In genomic region chr8:127690792-127691191, GRCm38 (mm10) we compare ENCODE assay signal across 26 mouse cellular contexts.
"Had no signal": no experiment of that assay in that cellular context is flagged by ENCODE, and none has a peak within 500 bp of the region (broad histone marks: within the 10 kb centered on the region; RNA-seq: fewer than 3 reads in every experiment).

No protein-coding gene starts in this region.

- H3K4me1 ChIP-seq: hindbrain, embryonic 10.5 days; hindbrain, embryonic 12.5 days; intestine, embryonic 15.5 days; limb, embryonic 13.5 days; limb, embryonic 15.5 days; liver, embryonic 12.5 days had no signal

- H3K36me3 ChIP-seq: heart, embryonic 10.5 days; heart, embryonic 12.5 days; hindbrain, embryonic 10.5 days; hindbrain, embryonic 12.5 days; intestine, embryonic 15.5 days; limb, embryonic 13.5 days; limb, embryonic 15.5 days; liver, embryonic 12.5 days had no signal

- H3K27ac ChIP-seq: heart, embryonic 10.5 days; hindbrain, embryonic 10.5 days; hindbrain, embryonic 12.5 days; hindbrain, embryonic 14.5 days; intestine, embryonic 15.5 days; layer of hippocampus, adult 2 months; left cerebral cortex, adult 2 months; limb, embryonic 13.5 days; limb, embryonic 15.5 days; liver, embryonic 12.5 days; liver, embryonic 14.5 days had no signal

- DNase-seq: gastrocnemius, postnatal 25 days; heart, adult 18-20 months; heart, postnatal 10 days; heart, postnatal 4 days; kidney, adult 18-20 months; kidney, adult 8-10 months; kidney, postnatal 10 days; kidney, postnatal 25 days; kidney, postnatal 4 days; left cerebral cortex, postnatal 4 days; lung, adult 18-20 months had no signal

- H3K4me3 ChIP-seq: heart, embryonic 10.5 days; heart, embryonic 12.5 days; hindbrain, embryonic 10.5 days; hindbrain, embryonic 12.5 days; intestine, embryonic 15.5 days; layer of hippocampus, adult 2 months; left cerebral cortex, adult 2 months; limb, embryonic 13.5 days; limb, embryonic 15.5 days; liver, embryonic 12.5 days had no signal

- H3K4me2 ChIP-seq: heart, embryonic 12.5 days; hindbrain, embryonic 12.5 days; hindbrain, embryonic 14.5 days; intestine, embryonic 15.5 days; limb, embryonic 13.5 days; limb, embryonic 15.5 days; liver, embryonic 12.5 days had no signal

- ATAC-seq: hindbrain, embryonic 16.5 days; inflammation-experienced regulatory T-cells, adult 6 months; intestine, embryonic 15.5 days; intestine, postnatal 0 days; liver, embryonic 12.5 days had no signal

- H3K9me3 ChIP-seq: heart, embryonic 10.5 days; heart, embryonic 12.5 days; hindbrain, embryonic 10.5 days; hindbrain, embryonic 12.5 days; intestine, embryonic 15.5 days; limb, embryonic 13.5 days; limb, embryonic 15.5 days; liver, embryonic 12.5 days had no signal

- H3K9ac ChIP-seq: heart, embryonic 12.5 days; hindbrain, embryonic 12.5 days; hindbrain, embryonic 14.5 days; intestine, embryonic 15.5 days; limb, embryonic 13.5 days; limb, embryonic 15.5 days; liver, embryonic 12.5 days; liver, embryonic 14.5 days had no signal

- H3K27me3 ChIP-seq: heart, embryonic 12.5 days; hindbrain, embryonic 12.5 days; intestine, embryonic 15.5 days; limb, embryonic 13.5 days; limb, embryonic 15.5 days; liver, embryonic 12.5 days had no signal
